Mouse (Mus musculus) bone marrow macrophage, adult 2 months (primary cell): ENCODE data around the gene Pcnx2.

ENCODE experiments used
- CTCF ChIP-seq: IDR thresholded peaks from 2 replicates; pipeline ENCODE4 v1.5.1; 2012; ENCODE audit warnings: low read depth, mild to moderate bottlenecking, low read length, moderate library complexity
- POLR2A ChIP-seq: IDR thresholded peaks from 2 replicates; pipeline ENCODE4 v1.6.1; 2012; ENCODE audit warnings: mild to moderate bottlenecking, low read depth, low read length, borderline replicate concordance

- TF ChIP-seq CTCF = no peak
- TF ChIP-seq POLR2A = no peak
Measured at GRCm38 (mm10) chr8:125806459-125806858, 91.7 kb downstream of the Pcnx2 start.
